Mouse (Mus musculus) lung, postnatal 10 days (tissue): ENCODE results near the gene Znrf3.
"Not testable (repeated sequence)": the region's sequence is repeated elsewhere in the genome, so short reads cannot be mapped to it uniquely, and the experiment has no call there.

ENCODE experiments used
- DNase-seq: peaks from one replicate; pipeline ENCODE4 v3.0.0; 2021

Znrf3 gene

DNA sequence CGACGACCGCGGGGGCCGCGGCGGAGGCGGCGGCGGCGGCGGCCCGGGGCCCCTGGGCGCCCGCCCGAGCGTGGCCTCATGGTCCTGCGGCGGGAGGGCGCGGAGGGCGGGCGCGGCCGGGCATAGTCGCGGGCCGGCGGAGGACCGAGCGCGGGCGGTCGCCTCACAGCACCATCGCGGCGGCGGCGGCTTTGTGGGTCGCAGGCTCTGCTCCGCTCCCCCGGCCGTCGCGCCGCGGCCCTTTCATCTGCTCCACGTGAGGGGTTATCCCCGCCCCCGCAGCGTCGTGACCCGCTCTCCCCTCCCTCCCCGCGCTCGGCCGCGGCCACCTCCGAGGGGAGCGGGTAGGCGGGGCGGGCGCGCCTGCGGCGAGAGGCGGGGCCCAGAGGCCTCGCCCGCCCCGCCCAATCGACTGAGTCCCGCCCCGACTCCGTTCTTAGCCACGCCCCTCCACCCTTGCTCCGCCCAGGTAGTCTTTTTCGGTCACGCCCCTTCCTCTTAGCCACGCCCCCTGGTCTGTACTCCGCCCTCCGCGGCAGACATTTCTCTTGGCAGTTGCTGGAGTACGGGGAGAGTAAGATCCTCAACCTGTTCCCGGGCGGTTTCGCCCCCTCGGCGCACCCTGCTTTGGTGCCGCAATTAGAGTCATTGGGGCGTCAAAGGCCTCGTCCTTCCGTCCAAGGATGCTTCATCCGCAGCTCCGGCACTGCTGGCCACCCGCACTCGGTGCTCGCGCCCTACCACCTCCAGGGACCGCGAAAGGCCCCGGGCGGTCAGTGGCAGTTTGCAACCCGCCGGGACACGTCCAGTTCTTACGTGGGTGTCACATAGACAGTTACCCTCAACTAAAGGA lies at the start of gene Znrf3:
TSS of gene Znrf3 (minus strand) at position 249 of the 853 bp plus-strand sequence.
- DNase-seq: peak; percentile 95

DNA sequence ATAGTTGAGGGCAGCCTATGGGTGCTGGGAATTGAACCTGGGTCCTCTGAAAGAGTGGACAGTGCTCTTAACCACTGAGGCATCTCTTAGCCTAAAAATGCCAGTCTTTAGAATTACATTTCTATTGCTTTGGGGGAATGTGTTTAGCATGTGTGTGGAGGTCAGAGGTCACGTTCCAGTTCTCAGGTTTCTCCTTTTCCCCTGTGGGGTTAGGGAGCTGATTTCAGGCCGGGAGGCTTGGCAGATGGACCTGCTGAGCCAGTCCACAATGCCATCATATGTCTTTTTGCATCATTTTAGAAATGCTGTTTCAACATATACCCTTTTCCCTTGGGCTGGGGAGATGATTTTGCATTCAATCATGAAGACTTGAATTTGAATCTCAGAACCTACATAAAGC lies 49.2 kb upstream of the Znrf3 start:
- no peak for DNase-seq

DNA sequence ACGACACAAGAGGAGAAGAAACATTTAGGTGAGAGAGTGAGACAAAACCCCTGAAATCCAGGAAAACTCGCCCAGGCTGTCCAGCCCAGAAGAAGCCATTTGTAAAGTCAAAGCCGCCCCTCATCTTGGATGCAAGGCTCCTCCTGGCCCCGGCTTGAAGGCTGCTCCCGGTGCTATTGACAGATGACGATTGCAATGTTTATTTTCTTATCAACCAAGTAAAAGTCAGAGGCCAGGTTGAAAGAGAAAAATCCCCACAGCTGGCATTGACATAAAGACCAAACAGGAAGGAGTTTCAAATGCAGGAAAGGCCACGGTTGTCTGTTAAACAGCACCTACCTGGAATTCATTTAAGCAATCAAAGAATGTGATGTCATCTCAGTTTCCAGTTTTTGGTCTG lies 47.3 kb upstream of the Znrf3 start:
- no peak for DNase-seq

DNA sequence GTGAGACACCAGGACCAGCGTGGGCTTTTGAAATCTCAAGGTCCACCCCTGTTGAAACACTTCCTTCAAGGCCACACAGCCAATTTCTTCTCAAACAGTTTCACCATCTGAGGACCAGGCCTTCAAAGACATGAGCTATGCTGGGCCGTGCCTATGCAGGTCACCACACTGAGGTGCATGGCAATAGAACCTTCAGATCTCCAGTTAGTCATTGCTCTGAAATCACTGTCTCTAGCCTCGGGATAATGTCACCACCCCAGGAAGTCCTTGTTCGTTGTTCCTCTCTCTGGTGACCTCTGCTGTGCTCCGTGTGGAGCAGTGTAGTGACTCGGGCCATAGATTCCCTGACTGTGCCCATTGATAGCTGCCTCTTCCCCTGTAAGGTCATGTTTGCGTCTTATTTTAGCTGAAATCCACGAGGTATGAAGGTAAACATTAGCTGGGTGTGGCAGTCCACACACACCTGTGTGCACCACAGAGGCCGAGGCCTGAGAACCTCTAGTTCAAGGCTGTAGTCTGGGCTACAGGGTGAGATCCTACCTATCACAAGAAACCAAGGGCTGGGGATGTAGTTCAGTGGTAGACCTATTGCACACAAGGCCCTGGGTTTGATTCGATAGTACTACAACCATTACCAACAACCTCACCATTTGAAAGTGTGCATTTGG lies 46.5 kb upstream of the Znrf3 start:
- no peak for DNase-seq

DNA sequence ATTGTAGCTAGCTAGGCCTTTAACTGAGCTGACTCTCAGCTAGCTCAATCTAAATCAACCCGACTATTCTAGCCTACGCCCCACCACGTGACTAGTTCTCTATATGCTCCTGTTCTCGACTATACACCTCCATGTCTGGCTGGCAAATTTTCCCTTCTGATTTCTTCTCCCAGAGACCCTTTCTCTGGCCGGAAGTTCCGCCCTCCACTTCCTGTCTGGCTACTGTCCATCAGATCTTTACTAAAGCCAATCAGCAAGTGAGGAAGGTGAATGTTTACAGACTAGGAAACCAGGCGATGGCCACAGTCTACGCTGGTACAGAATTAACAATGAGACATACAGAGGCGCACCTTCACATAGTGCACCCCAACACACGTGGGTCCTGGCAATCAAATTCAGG lies 44.8 kb upstream of the Znrf3 start:
- peak; percentile 52 for DNase-seq

DNA sequence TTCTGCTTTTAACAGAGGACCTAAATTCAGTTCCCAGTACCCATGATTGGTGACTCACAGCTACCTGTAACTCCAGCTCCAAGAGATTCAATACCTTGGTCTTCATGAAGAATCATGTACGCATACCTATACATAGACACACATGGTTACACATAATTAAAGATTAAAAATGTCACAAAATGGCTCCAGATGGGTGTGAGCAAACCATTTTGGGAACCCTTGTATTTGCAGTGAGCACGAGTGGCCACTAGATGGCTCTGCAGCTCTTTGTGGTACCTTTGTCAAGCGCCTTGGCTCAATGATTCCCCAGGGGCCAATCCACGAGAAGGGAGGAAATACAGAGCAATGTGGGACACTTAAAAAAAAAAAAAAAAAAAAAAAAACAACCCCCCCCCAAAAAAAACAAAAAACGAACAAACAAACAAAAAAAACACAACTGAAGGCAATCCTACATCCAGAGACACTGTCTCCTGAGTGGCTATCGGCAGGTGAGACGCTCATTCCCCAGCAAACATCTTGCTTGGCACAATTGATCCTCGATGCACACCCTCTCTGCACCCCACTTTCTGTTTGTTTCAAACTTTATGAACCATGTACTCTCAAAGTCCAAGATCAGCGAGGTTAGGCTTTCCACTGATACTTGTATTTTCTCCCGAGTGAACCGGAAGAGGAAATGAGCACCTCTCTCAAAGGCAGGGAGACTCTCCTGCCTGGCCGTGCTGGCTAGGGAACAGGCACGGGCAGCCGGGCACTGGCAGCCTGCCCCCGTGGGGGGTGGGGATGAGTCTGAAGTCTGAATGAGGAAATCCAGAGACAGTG lies 40.8 kb upstream of the Znrf3 start:
- peak; percentile 93 for DNase-seq

DNA sequence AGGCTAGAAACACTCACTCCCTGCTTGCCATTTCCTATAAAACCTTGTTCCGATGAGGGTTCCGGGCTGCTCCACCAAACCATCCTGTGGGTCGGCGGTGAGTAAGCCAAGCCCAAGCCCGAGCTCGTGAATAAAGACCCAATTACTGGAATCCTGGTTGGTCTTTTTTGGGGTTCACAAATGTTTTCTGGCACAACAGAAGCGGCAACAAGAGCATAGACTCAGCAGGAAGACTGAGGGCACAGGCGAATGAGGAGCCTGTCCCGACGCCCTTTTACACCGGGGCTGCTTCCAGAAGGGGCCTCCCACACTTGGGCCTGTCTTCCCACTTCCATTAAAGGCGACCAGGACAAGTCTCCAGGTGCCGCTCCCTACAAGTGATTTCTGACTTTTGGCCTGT lies 37.9 kb upstream of the Znrf3 start:
- no peak for DNase-seq

DNA sequence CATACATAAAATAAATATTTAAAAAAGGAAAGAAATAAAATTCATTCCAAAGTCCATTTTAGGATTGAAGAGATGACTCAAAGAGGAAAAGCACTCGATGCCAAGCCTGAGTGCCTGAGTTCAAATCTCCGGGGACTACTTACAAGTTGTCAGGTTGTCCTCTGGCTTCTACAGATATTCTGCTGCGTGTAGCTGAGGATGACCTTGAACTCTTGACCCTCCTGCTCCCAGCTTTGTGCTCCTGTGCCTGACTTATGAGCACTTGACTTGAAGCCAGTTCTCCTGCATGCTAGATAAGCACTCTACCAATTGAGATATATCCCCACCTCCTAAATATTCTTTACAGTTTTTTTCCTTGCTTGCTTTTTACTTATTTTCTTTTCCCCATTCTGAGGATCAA lies 34.2 kb upstream of the Znrf3 start:
- no peak for DNase-seq

DNA sequence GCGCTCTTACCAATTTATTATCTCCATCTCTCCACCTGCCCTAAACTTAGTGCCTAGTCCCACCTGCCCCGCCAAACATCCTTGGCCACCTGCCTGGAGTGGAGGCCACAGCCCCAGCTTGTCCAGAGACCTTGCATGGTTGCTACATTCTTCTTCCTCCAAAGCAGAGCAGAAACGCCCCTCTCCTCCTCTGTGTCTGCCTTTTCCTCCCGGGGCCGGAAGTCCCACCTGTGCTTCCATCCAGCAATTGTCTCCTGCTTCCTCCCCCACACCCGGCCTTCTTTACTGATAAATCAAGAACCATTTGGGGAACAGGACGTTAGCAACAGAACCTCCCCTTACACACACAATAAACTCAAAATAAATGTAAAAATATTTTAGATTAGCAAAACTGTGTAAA lies 33.5 kb upstream of the Znrf3 start:
- DNase-seq: no peak

DNA sequence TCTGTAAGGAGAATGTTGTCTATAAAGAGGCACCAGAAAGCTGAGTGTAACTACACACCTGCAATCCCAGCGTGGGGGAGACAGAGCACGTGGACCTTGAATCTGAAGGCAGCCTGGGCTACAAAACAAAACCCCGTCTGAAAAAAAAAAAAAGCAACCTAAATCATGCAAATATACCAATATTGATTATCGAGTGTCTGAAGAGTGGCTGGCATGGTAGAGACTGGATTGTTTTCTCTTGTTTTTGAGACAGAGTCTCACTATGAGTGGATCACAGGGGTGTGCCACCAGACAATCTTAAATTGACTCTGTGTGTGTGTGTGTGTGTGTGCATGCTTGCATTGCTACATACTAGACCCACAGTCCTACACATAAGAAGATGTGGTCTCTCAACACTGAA lies 32.2 kb upstream of the Znrf3 start:
- no peak for DNase-seq

DNA sequence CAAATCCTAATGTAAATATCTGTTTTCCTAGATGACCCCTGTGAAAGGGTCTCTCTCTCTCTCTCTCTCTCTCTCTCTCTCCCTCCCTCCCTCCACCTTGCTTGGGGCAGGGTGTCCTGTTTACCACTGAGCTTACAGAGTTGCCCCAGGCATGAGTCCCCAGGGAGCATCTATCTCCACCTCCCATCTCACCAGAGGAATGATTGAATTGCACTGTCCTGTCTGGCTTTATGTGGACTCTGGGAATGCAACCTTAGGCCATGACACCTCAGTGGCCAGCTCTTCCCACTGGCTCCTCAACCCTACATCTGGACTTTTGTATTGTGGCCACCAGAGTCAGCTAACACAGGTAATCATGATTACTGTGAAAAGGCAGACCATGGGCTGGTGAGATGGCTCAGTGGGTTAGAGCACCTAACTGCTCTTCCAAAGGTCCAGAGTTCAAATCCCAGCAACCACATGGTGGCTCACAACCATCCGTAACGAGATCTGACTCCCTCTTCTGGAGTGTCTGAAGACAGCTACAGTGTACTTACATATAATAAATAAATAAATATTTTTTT lies 31.0 kb upstream of the Znrf3 start:
- DNase-seq: not testable (repeated sequence)

DNA sequence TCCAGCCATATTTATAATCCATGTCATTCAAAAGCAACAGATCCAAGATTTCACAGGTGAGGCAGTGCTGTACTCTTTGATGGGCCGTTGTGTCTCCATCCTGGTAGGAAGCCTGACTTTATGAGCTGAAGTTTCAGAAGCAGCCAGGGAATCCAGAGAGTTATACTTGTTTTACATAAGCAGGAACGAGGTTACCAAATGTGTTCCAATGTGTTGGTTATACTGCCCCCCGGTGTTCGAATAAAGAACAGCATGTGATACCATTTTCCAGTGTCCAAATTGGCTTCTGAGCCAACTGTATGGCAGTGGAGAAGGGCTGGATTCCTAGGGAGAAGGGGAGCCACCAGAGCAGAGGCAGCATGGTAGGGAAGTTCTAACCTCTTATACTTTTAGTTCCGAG lies 29.5 kb upstream of the Znrf3 start:
- peak; percentile 76 for DNase-seq

DNA sequence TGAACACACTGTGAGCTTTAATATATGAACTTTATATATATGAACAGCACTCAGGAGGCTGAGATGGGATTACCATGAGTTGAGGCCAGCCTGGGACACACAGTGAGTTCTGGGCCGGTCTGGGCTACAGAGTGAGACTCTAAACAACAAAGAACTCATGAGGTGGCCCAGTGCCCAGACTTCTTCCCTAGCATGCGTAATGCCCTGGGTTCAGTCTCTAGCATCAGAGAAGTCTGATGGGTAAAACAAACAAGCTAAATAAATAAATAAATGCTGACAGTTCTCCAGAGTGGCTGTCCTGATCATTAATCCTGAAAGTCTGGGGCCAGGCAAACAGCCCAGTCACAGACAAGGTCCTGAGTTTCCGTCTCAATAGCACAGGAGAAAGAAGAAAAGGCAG lies 25.4 kb upstream of the Znrf3 start:
- peak; percentile 65 for DNase-seq

DNA sequence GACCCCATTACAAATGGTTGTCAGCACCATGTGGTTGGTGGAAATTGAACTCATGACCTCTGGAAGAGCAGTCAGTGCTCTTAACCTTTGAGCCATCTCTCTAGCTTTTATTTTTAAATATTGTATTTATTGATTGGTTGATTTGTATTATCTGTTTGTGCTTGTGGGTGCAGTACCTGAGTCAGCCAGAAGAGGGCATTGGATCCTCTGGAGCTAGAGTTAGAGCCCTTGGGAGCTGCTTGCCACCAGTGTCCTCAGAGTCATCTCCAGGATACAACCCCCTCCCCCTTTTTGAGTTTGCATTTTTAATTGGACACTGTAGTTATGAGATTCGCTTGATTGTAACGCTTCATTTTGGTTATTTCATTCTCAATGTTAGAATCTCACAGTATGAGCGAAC lies 24.4 kb upstream of the Znrf3 start:
- peak; percentile 52 for DNase-seq

DNA sequence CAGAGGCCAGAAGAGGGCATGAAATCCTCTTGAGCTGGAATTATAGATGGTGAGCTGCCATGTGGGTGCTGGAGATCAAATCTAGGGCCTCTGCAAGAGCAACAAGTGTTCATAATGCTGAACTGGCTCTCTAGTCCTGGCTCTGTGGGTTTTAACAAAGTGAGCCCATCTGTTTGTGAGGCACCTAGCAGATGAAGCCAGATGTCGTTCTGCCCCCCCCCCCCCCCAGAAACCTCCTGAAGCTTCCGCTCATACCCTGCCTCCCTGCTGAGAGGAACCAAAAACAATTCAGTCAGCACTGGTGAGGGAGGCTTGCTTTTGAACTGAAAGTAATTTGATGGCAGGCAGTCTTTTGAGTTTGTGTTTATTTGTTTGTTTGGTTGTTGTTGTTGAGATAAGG lies 23.8 kb upstream of the Znrf3 start:
- DNase-seq: no peak

DNA sequence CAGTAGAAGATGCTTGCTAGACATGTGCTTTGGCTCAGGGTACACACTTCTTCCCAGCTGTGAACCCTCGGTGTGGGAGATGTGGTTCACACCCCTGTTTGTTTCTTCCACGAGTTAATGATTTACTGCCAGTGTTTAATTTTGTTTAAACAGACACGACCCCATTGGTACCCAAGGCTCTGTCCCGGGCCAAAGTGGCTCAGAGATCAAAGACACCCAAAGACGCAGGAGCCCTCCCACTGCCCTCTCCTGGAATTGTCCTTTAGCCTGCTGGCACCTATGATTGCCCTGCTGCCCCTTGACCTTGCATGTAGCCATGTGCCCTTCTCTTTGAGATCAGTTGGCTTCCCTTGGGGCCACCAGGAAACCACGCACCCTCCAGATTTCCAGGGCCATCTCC lies 7.3 kb upstream of the Znrf3 start:
- no peak for DNase-seq

DNA sequence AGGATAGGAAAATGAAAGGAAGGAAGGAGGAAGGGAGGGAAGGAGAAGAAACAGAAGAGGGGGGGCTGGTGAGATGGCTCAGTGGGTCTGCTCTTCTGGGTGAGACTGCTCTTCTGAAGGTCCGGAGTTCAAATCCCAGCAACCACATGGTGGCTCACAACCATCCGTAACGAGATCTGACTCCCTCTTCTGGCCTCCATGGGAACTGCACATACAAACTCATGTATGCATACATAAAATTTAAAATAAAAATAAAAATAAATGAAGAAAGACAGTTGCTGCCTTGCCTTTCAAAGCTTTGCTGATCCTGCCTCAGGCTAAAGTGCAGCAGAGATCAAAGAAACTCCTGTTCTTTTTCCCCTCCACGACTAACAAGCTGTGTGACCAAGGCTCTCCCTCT lies 6.7 kb upstream of the Znrf3 start:
- no peak for DNase-seq

DNA sequence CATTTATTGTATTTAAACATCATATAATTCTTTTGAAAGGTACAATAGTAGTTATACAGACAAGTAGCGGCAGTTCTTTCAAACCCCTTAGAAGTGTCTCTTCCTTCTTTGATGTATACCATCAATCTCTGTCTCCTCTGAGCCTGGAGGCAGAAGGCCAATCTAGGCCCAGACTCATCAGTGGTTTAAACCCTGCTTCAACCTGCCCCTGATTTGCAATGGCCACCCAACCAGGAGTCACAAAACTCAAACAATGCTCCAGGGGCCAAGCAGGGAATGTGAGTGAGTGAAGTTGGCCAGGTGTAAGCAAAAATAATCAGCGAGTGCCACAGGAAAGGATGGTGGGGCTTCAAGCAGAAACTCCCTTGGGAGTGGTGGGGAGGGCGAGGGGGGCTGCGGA lies 6.1 kb upstream of the Znrf3 start:
- no peak for DNase-seq

DNA sequence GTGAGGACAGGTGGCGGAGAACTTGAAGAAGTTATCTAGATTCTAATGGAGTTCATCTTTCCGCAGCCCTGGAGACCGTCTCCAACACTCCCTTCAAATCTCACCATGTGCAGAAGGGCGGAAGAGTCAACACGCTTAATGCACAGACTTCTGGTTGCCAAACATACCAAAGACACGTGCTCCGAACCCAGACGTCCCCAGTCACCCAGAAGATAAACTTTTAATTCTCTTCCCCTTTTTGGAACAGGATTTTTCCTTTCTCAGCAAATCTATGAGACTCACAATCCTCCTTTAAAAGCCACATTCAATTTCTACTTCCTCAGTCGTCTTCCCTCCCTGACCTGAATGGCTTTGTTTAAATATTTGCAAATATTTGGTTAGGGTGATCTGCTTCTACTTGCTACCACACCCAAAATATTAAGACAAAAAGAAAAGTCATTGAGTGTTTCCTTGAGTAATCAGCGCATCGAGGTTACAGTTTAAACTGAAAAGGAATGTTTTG lies 856 bp upstream of the Znrf3 start:
- no peak for DNase-seq

DNA sequence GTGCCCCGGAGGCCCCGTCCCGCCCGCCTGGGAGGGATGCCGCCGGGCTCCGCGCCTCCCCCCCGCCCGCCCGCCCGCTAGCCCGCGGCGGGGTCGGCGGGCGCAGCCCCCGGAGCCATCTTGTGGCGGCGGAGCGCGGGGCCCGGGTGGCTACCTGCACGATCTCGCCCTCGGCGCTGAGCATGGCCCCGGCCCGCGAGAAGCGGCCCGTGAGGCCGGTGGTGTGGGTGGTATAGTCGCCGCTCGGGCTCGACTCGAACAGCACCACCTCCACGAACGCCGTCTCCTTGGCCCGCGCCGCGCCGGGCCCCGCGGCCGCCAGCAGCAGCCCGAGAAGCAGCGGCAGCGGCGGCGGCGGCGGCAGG lies 431 bp downstream of the Znrf3 start:
- peak; percentile 36 for DNase-seq

DNA sequence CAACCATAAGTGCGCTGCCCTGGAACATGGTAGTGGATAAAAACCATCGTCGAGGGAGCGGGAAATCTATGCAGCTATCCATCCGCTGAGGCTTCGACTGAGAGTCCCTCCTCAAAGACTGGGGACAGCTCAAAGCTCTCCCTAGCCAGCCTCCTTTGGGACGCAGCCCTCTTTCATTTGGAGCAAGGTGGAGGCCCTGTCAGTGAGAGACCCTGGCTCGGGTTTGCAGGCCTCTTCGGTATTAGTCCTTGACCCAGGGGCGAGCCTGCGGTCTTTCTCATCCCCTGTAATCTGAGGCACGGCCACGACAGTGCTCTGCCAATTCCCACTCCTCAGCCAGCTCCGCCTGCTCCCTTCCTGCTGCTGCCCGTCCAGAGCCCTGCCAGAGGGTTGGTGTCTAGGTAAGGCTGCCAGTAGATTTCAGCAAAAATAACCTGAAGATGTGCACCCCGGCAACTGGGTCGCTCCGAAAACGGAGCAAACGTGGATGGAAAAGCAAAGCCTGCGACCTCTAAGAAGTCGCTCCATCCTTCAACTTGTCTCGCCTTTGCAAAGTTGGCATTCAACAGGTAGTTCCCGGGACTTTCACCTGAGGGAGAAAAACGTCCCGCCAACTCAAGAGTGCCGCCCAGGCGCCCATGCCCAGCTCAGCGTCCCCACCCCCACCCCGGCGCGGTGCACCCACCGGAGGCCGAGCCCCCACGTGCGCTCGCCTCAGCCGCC lies 975 bp downstream of the Znrf3 start:
- peak; percentile 33 for DNase-seq

DNA sequence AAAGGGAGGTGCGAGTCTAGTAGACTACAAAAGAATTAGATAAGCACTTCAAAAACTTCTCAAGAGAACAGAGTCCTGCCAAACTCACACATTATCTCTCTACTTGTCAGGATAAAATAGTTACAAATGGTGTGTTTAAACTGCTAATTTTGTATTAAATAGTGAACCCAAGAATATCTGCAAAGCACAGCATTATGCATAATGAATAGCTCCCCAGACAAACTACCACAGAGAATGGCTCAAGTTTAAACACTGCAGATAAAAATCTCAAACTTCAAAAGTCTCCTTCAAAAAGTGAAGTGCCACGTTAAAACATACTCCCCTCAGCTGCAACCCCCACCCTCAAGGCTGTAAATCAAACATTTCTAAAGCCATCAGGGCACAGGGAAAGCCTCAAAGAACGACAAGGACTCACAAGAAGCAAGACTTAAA lies 2.0 kb downstream of the Znrf3 start:
- peak; percentile 27 for DNase-seq

DNA sequence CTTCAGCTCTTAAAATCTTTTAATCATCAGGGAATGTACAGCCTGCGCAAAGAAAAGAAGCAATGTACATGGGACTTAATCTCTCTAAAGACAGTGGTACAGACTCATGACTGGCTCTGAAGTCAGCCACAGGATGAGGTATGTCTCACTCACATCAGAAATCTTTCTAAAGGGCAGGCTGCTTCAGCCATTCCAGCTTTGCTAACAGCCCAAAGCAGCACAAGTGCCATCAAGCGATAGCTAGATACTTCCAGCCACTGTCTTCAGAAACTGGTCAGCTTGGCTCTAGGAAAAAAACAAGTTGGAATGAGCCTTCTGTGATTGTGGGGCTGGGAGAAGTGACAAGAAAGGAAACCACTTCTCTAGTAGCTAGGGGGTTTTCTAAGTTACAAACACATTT lies 7.0 kb downstream of the Znrf3 start:
- DNase-seq: no peak
